ENCODE assay signal across 25 mouse cellular contexts in the genomic region with DNA sequence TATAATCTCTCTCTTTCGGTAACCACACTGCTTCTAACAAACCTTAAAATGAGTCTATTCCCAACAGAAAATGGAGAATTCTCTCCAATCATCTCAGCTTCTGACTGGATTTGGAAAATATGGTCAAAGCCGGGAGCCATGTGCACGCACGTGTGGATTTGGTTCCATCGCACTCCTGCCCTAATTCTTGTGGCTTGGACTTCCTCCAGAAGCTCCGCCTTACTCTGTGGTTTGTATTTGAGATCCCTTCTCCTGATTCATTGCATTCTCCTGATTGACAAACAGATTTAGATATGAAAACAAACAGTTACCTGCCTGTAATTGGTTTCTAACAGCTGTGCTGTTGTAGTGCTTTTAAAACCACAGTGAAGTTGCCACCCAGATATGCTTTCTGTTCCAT.
A peak's percentile ranks its signal among the peaks of the same experiment; 100 is the strongest.
DNase-seq lines count a peak whose midpoint lies in the region; ATAC-seq lines count a peak whose summit lies in the region.
"Had no signal": no experiment of that assay in that cellular context is flagged by ENCODE, and none has a peak within 500 bp of the region (broad histone marks: within the 10 kb centered on the region; RNA-seq: fewer than 3 reads in every experiment).

No protein-coding gene starts in this region.

- no peak overlapping the region for H3K4me2 ChIP-seq in embryonic facial prominence, embryonic 15.5 days (replicated peaks)
- no peak overlapping the region for H3K4me2 ChIP-seq in hindbrain, embryonic 14.5 days (replicated peaks)
- H3K4me2 ChIP-seq: heart, embryonic 15.5 days; intestine, embryonic 15.5 days; limb, embryonic 15.5 days; lung, embryonic 15.5 days had no signal

- H3K4me1 ChIP-seq in embryonic facial prominence, embryonic 15.5 days = 0 out of 2 replicates have a peak, but pooled peaks cover 3% of the 10 kb centered on the region
- no peaks in the 10 kb centered on the region for H3K4me1 ChIP-seq in hindbrain, embryonic 14.5 days (replicated peaks; ENCODE audit: control insufficient read depth, insufficient read depth, low read length)
- H3K4me1 ChIP-seq: heart, embryonic 15.5 days; intestine, embryonic 15.5 days; limb, embryonic 15.5 days; lung, embryonic 15.5 days had no signal

- DNase-seq in lung, adult 18-20 months = peak; percentile 12 to 43
- DNase-seq in lung, postnatal 10 days = no peak
- peak; percentile 14 for DNase-seq in 3134 (ENCODE audit: extremely low read depth, insufficient read length, low spot score)
- peak; percentile 10 for DNase-seq in CD4-positive helper T cell, adult 2 months (ENCODE audit: low read depth, low spot score)
- no peak for DNase-seq in thymus, postnatal 10 days (ENCODE audit: low spot score in 2 of 2)
- no peak for DNase-seq in hindbrain, embryonic 14.5 days (ENCODE audit: low spot score)
- DNase-seq: adrenal gland, postnatal 25 days; cerebellum, adult 11-12 months; cerebellum, postnatal 10 days; forebrain, postnatal 0 days; kidney, adult 8-10 months; kidney, postnatal 4 days; retina, postnatal 1 day; right cerebral cortex, postnatal 14 days; thymus, postnatal 14 days had no signal

- no peaks in the 10 kb centered on the region for H3K36me3 ChIP-seq in embryonic facial prominence, embryonic 15.5 days
- H3K36me3 ChIP-seq in hindbrain, embryonic 14.5 days (replicated peaks; ENCODE audit: control insufficient read depth, insufficient read depth) = no peaks in the 10 kb centered on the region
- H3K36me3 ChIP-seq: heart, embryonic 15.5 days; intestine, embryonic 15.5 days; limb, embryonic 10.5 days; limb, embryonic 15.5 days; lung, embryonic 15.5 days had no signal

- no peak overlapping the region for H3K9ac ChIP-seq in embryonic facial prominence, embryonic 15.5 days
- H3K9ac ChIP-seq in hindbrain, embryonic 14.5 days = no peak overlapping the region
- H3K9ac ChIP-seq: forebrain, postnatal 0 days; heart, embryonic 15.5 days; intestine, embryonic 15.5 days; limb, embryonic 15.5 days; liver, embryonic 14.5 days; lung, embryonic 15.5 days had no signal

- 0 out of 2 replicates have a peak overlapping the region, but pooled peaks have one; percentile 17 for H3K27ac ChIP-seq in embryonic facial prominence, embryonic 15.5 days (replicated peaks)
- no peak overlapping the region for H3K27ac ChIP-seq in hindbrain, embryonic 14.5 days
- H3K27ac ChIP-seq: heart, embryonic 15.5 days; intestine, embryonic 15.5 days; kidney, postnatal 0 days; limb, embryonic 10.5 days; limb, embryonic 15.5 days; liver, embryonic 14.5 days; lung, embryonic 15.5 days; macrophage had no signal

- 41% methylated on average over 6 of the region's 6 CpGs for WGBS in embryonic facial prominence, embryonic 15.5 days
- WGBS in hindbrain, embryonic 14.5 days = 91% methylated on average over 6 of the region's 6 CpGs

- 0 out of 2 replicates have a peak, but pooled peaks cover 6% of the 10 kb centered on the region for H3K27me3 ChIP-seq in embryonic facial prominence, embryonic 15.5 days
- no peaks in the 10 kb centered on the region for H3K27me3 ChIP-seq in hindbrain, embryonic 14.5 days (ENCODE audit: control insufficient read depth, insufficient read depth, low read length)
- H3K27me3 ChIP-seq: heart, embryonic 15.5 days; intestine, embryonic 15.5 days; limb, embryonic 15.5 days; lung, embryonic 15.5 days had no signal

- no peak for ATAC-seq in embryonic facial prominence, embryonic 15.5 days (ENCODE audit: insufficient number of reproducible peaks, low FRiP score, low TSS enrichment, low read depth)
- no peak for ATAC-seq in hindbrain, embryonic 14.5 days (ENCODE audit: low FRiP score)
- ATAC-seq: forebrain, postnatal 0 days; hindbrain, postnatal 0 days; intestine, embryonic 15.5 days had no signal

- H3K9me3 ChIP-seq in embryonic facial prominence, embryonic 15.5 days (replicated peaks) = no peaks in the 10 kb centered on the region
- H3K9me3 ChIP-seq in hindbrain, embryonic 14.5 days (ENCODE audit: control insufficient read depth, low read length) = no peaks in the 10 kb centered on the region
- H3K9me3 ChIP-seq: heart, embryonic 15.5 days; intestine, embryonic 15.5 days; limb, embryonic 10.5 days; limb, embryonic 15.5 days; lung, embryonic 15.5 days had no signal

- H3K4me3 ChIP-seq in embryonic facial prominence, embryonic 15.5 days (replicated peaks) = no peak overlapping the region
- no peak overlapping the region for H3K4me3 ChIP-seq in hindbrain, embryonic 14.5 days (replicated peaks; ENCODE audit: low read length)
- H3K4me3 ChIP-seq: heart, embryonic 15.5 days; intestine, embryonic 15.5 days; limb, embryonic 10.5 days; limb, embryonic 15.5 days; lung, embryonic 15.5 days had no signal

Comparison
In these comparisons a context has a peak if more than half of its experiments do, and no peak if none do; other contexts are left out.
1. DNase-seq: peak in lung, adult 18-20 months (2 of 2), 3134 (single experiment) and CD4-positive helper T cell, adult 2 months (single experiment); none in lung, postnatal 10 days (single experiment), thymus, postnatal 10 days (0 of 2) and hindbrain, embryonic 14.5 days (single experiment).